Mouse (Mus musculus) E14TG2a.4 (cell line): ENCODE measurements around the gene Olfr512.

ENCODE experiments used
- CTCF ChIP-seq: conservative IDR thresholded peaks from 2 replicates; pipeline ENCODE4 v1.5.1; 2014; ENCODE audit warnings: low read length
- NANOG ChIP-seq: IDR thresholded peaks from 2 replicates; pipeline ENCODE4 v1.6.1; 2014; ENCODE audit warnings: borderline replicate concordance, low read length, mixed read lengths

- TF ChIP-seq NANOG (no peak), CTCF (no peak)
These were observed at the start of gene Olfr512 for GRCm38 (mm10) chr7:108713020-108713419.
